Mouse (Mus musculus) embryonic facial prominence, embryonic 10.5 days (tissue): ENCODE results near the gene Rmi1. TPM values are rescaled to one million over a fixed set of nuclear protein-coding genes. Genes with fewer than 3 reads are reported as not detected.
A peak's percentile ranks its signal among the peaks of the same experiment; 100 is the strongest.
"Not testable (repeated sequence)": the region's sequence is repeated elsewhere in the genome, so short reads cannot be mapped to it uniquely, and the experiment has no call there.

Source experiments
- DNase-seq: peaks from one replicate; pipeline ENCODE4 v3.0.0-alpha.2; 2017; ENCODE audit warnings: low spot score
- H3K27ac ChIP-seq: fragments of 300-500 bp; sonication (generic); replicated peaks from 2 replicates; pipeline ENCODE4 v1.5.1; 2016; ENCODE audit warnings: mild to moderate bottlenecking
- H3K27me3 ChIP-seq: fragments of 300-500 bp; sonication (generic); replicated peaks from 2 replicates; pipeline ENCODE4 v1.6.1; 2016; ENCODE audit warnings: low read depth, mild to moderate bottlenecking; ENCODE audit not compliant: poor library complexity, severe bottlenecking
- H3K36me3 ChIP-seq: fragments of 300-500 bp; sonication (generic); replicated peaks from 2 replicates; pipeline ENCODE4 v1.6.1; 2016; ENCODE audit warnings: mild to moderate bottlenecking, moderate library complexity
- H3K4me1 ChIP-seq: fragments of 300-500 bp; sonication (generic); 2 replicates; pipeline ENCODE4 v1.6.1; 2016
- H3K4me3 ChIP-seq: fragments of 300-500 bp; sonication (generic); 2 replicates; pipeline ENCODE4 v1.5.1; 2016; ENCODE audit warnings: mild to moderate bottlenecking, moderate library complexity
- H3K9me3 ChIP-seq: fragments of 300-500 bp; sonication (generic); 2 replicates; pipeline ENCODE4 v1.6.1; 2016; ENCODE audit warnings: mild to moderate bottlenecking
- WGBS: fragments of 180-500 bp; shearing (Covaris S2); methylation state at CpG from one replicate; pipeline ENCODE4 v1.1.7; 2016; 5-methylcytosine and 5-hydroxymethylcytosine counted together
- polyA plus RNA-seq: library from polyadenylated mRNA; unstranded; fragments of >200 nt; fragmentation: Nextera tagmentation; extraction: Ambion mirVana; gene quantifications from 2 replicates; pipeline ENCODE4 v1.2.1, GENCODE M21; 2016

Gene Rmi1
- polyA plus RNA-seq, 1 experiment from 2014 or later, result 27.8 TPM

DNA sequence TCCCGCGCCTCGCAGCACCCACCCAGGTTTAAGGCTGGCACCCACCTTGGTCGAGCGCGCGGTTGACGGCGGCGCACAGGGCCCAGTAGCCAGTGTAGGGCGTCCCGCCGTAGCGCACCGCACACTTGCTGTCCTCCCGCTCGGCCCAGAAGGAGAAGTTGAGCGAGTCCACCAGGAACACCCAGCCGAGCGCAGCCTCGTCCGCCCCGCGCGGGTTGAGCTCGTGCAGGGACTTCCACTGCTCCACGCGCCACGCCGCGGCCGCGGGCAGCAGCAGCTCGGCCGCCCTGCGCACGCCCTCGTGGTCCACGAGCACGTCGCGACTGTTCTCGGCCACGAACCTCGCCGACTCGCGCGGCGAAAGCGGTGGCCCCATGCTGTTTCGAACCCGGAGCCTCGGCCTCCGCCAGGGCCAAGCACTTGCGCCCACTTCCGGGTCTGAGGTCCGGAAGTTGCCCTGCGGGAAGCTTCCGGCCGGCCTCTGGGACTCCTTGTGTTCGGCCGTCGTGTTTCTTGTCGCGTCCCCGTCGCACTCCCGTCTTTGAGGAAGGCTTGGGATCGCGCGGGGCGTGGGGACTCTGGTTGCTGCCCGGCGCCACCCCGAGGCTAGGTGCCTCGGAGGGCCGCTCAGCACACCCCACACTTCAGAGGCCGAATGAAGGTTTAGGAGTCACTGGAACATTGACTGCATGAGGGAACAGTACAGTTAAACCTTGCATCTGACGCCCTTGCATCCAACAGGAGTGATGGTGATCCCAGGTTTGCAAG, 17.1 kb upstream of the Rmi1 start, which contains the start of gene 2210016F16Rik:
Gene 2210016F16Rik (minus strand): TSS at position 447 of the 768 bp plus-strand sequence.
- WGBS, result 3% methylated on average over 80 of the region's 80 CpGs
- Histone ChIP-seq H3K27ac (peak within 1 kb of the TSS; percentile 86), H3K4me1 (peaks cover 14% of the 10 kb centered on the region), H3K36me3 (peaks cover 37% of the 10 kb centered on the region), H3K4me3 (peak within 1 kb of the TSS; percentile 84), H3K9me3 (peaks cover 18% of the 10 kb centered on the region), H3K27me3 (no peaks in the 10 kb centered on the region)
- DNase-seq, result peak; percentile 79

DNA sequence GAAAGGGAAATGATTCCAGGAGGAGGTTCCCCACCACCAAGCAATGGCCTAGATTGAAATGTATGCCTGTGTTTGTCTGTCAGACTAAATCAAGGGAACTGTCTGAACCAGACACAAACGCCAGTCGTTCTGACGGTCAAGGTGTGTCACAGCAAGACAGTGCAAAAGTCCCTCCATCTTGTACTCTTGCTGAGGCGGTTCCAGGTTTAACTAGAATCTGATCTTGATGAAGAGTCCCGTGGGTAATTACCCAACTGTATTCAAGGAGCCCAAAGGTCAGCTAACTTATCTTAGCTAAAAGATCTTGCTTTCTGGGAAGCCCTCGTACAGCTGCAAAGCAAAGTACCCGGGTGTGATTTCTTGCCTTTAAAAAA, 16.5 kb upstream of the Rmi1 start:
- 82% methylated on average over 7 of the region's 7 CpGs for WGBS
- peak overlapping the region; percentile 86; the same call in 1 of the 2 replicates for H3K27ac ChIP-seq

DNA sequence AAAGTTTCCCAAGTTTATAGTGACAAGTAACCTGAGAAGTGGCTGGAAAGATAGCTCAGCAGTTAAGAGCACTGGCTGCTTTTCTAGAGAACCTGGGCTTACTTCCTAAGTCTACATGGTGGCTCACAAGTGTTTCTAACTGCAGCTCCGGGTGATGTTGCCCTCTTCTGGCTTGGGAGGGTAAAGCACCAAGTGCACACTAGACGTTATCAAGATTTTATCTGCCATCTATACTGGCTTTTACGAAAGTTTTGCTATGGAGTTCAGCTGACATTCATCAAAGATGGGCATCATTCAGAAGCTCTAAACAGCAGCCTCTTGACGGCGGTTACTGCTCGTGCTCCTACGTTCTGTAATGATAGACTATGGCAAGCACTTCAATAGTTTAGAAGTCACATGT, 14.1 kb upstream of the Rmi1 start:
- no peak overlapping the region for H3K27ac ChIP-seq
- H3K4me1 ChIP-seq, result peaks cover 14% of the 10 kb centered on the region
- DNase-seq, result peak; percentile 76
- H3K4me3 ChIP-seq, result no peak overlapping the region
- no peaks in the 10 kb centered on the region for H3K9me3 ChIP-seq
- WGBS, result 18% methylated on average over 7 of the region's 7 CpGs
- H3K27me3 ChIP-seq, result no peaks in the 10 kb centered on the region
- peaks cover 34% of the 10 kb centered on the region for H3K36me3 ChIP-seq

More for the DNA sequence above, 16.5 kb upstream of the Rmi1 start:
- peaks cover 37% of the 10 kb centered on the region for H3K36me3 ChIP-seq
- H3K4me1 ChIP-seq, result peaks cover 14% of the 10 kb centered on the region
- H3K27me3 ChIP-seq, result no peaks in the 10 kb centered on the region
- no peak for DNase-seq
- peak overlapping the region; percentile 84 for H3K4me3 ChIP-seq
- peaks cover 13% of the 10 kb centered on the region for H3K9me3 ChIP-seq

DNA sequence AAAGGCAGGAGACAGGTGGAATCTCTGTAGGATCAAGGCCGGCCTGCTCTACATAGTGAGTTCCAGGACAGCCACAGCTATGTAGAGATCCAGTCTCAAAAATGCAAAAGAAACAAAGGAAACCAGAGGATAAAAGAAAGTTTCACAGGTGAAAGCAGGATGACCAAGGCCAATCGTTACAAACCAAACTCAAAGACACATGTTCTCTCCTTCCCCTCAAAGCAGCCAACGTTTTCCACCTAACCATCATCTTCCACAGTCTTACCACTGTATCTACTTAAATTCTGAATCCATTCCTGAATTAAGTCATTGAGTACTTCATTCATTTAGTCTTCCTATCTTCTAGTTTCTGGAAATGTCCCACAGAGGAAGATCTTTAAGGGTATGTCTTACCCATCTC, 13.7 kb upstream of the Rmi1 start:
- H3K27me3 ChIP-seq, result no peaks in the 10 kb centered on the region
- no peak overlapping the region for H3K4me3 ChIP-seq
- WGBS, result 56% methylated on average over 3 of the region's 3 CpGs
- H3K36me3 ChIP-seq, result peaks cover 36% of the 10 kb centered on the region
- DNase-seq, result no peak
- peaks cover 14% of the 10 kb centered on the region for H3K4me1 ChIP-seq
- H3K27ac ChIP-seq, result no peak overlapping the region
- H3K9me3 ChIP-seq, result no peaks in the 10 kb centered on the region

GRCm38 (mm10) chr13:58389324-58389951, 12.6 kb upstream of the Rmi1 start:
- H3K27ac ChIP-seq, result no peak overlapping the region
- H3K4me1 ChIP-seq, result peaks cover 9% of the 10 kb centered on the region; the same call in 1 of the 2 replicates
- no peaks in the 10 kb centered on the region for H3K9me3 ChIP-seq
- H3K36me3 ChIP-seq, result peaks cover 46% of the 10 kb centered on the region
- no peak overlapping the region for H3K4me3 ChIP-seq
- H3K27me3 ChIP-seq, result no peaks in the 10 kb centered on the region
- WGBS, result 82% methylated on average over 2 of the region's 2 CpGs
- no peak for DNase-seq

DNA sequence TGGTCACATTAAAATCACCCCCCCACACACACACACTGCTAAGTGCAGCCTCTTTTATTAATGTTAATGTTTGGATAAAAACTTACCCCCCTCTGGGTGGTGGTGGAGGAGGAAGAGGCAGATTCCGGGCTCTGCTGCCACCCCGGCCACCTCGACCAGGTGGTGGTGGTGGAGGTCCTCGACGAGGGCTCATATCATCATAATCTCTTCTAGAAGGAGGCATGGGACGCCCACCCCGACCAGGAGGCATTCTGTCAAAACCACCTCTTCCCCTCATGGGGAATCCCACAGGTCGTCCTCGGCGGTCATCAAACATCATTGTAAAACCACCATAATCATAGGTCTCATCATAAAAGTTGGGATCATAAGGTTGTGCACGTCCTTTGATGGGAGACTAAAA, 7.7 kb upstream of the Rmi1 start:
- H3K4me1 ChIP-seq, H3K9me3 ChIP-seq, H3K27me3 ChIP-seq, H3K27ac ChIP-seq, H3K4me3 ChIP-seq: not testable (repeated sequence)
- H3K36me3 ChIP-seq, result peaks cover 96% of the 10 kb centered on the region
- DNase-seq, result peak; percentile 6
- WGBS, result 90% methylated on average over 11 of the region's 11 CpGs

DNA sequence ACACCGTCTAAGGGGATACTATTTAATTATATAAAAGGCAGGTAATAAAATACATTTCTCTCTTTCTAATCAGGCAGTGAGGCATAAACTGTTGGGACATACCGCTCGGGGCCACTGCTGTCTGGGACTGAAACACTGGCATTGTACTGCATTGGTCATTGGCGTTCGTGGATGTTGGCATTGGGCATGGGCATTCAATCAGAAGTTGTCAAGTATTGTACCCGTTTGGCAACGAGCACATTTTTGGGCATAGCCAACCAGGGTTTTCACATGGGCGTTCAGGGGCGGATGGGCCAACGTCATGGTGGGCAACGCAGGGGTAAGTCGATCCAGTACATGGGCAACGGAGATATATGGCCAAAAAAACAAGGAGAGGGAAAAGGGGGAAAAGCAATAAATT, 4.4 kb upstream of the Rmi1 start:
- no peaks in the 10 kb centered on the region for H3K27me3 ChIP-seq
- no peak overlapping the region for H3K27ac ChIP-seq
- H3K36me3 ChIP-seq, result peaks cover 73% of the 10 kb centered on the region
- H3K4me3 ChIP-seq, result no peak overlapping the region
- WGBS, result 91% methylated on average over 13 of the region's 13 CpGs
- H3K4me1 ChIP-seq, result peaks cover 8% of the 10 kb centered on the region
- no peaks in the 10 kb centered on the region for H3K9me3 ChIP-seq
- peak; percentile 5 for DNase-seq

- Histone ChIP-seq H3K36me3 (peaks cover 44% of the 10 kb centered on the region), H3K4me1 (peaks cover 16% of the 10 kb centered on the region), H3K9me3 (no peaks in the 10 kb centered on the region), H3K27me3 (no peaks in the 10 kb centered on the region), H3K27ac (peak overlapping the region; percentile 100), H3K4me3 (peak overlapping the region; percentile 86)
- 1% methylated on average over 11 of the region's 11 CpGs for WGBS
- DNase-seq, result peak; percentile 56
Measured at GRCm38 (mm10) chr13:58400576-58400975, 1.5 kb upstream of the Rmi1 start.

- Histone ChIP-seq H3K27me3 (no peaks in the 10 kb centered on the region), H3K4me1 (peaks cover 16% of the 10 kb centered on the region), H3K4me3 (peak overlapping the region; percentile 86), H3K27ac (peak overlapping the region; percentile 100), H3K36me3 (peaks cover 36% of the 10 kb centered on the region), H3K9me3 (no peaks in the 10 kb centered on the region)
- under 1% methylated on average over 99 of the region's 100 CpGs for WGBS
- DNase-seq, result peak; percentile 89
Measured at GRCm38 (mm10) chr13:58401135-58402002, 679 bp upstream of the Rmi1 start.

GRCm38 (mm10) chr13:58402744-58403110, 679 bp downstream of the Rmi1 start:
- peaks cover 35% of the 10 kb centered on the region for H3K36me3 ChIP-seq
- no peak for DNase-seq
- H3K4me1 ChIP-seq, result peaks cover 16% of the 10 kb centered on the region
- peak overlapping the region; percentile 86 for H3K4me3 ChIP-seq
- H3K27ac ChIP-seq, result peak overlapping the region; percentile 100
- no peaks in the 10 kb centered on the region for H3K27me3 ChIP-seq
- H3K9me3 ChIP-seq, result no peaks in the 10 kb centered on the region
- 0% methylated on average over 47 of the region's 48 CpGs for WGBS

DNA sequence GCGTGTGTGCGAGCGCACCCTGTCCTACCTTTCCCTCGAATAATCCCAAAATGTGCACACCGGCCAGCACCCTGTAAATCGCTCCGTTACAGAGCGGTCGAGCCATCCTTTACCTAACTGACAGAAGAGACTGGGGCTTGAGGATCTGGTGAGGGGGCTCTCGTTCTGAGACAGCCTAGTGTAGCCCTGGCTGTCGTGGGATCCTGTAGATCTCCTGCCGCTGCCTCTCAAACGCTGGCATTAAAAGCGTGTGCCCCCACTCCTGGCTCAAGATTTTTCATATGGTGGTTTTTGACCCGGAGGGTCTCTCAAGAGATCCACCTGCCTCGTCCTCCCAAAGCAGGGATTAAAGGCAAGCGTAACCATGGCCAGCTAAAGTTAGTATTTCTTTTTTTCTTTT, 1.2 kb downstream of the Rmi1 start, which contains the start of gene Hnrnpk:
Gene Hnrnpk (minus strand): TSS at position 101 of the 400 bp plus-strand sequence.
- 7% methylated on average over 17 of the region's 17 CpGs for WGBS
- Histone ChIP-seq H3K36me3 (peaks cover 30% of the 10 kb centered on the region), H3K4me3 (peak within 1 kb of the TSS; percentile 86), H3K4me1 (peaks cover 16% of the 10 kb centered on the region), H3K27ac (peak within 1 kb of the TSS; percentile 100)
- H3K9me3 ChIP-seq, H3K27me3 ChIP-seq: not testable (repeated sequence)
- DNase-seq, result peak; percentile 21

DNA sequence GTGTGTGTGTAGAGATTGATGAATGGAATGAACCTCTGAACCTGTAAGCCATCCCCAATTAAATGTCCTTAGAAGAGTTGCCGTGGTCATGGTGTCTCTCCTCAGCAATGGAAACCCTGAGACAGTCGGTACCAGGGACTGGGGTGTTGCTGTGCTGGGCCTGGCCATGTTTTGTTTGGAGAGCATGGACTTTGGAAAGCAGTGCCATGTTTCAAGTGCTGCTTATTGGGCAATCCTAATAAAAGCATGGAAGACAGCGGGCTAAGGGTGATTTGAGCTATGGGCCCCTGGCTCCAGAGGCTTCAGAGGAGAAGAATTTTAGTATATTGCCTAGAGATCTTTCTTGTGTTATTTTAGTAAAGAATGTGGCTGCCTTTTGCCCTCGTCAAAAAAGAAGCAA, 9.0 kb downstream of the Rmi1 start:
- Histone ChIP-seq H3K36me3 (peaks cover 47% of the 10 kb centered on the region), H3K4me1 (no peaks in the 10 kb centered on the region), H3K4me3 (no peak overlapping the region), H3K9me3 (no peaks in the 10 kb centered on the region), H3K27ac (no peak overlapping the region), H3K27me3 (no peaks in the 10 kb centered on the region)
- 93% methylated on average over 4 of the region's 4 CpGs for WGBS
- no peak for DNase-seq
